Mouse (Mus musculus): ENCODE data around the gene Rpl18. TPM values are rescaled to one million over a fixed set of nuclear protein-coding genes. Genes with fewer than 3 reads are reported as not detected.

The Rpl18 gene
- polyA plus RNA-seq, 1 experiment from 2014 or later = 743 TPM

DNA sequence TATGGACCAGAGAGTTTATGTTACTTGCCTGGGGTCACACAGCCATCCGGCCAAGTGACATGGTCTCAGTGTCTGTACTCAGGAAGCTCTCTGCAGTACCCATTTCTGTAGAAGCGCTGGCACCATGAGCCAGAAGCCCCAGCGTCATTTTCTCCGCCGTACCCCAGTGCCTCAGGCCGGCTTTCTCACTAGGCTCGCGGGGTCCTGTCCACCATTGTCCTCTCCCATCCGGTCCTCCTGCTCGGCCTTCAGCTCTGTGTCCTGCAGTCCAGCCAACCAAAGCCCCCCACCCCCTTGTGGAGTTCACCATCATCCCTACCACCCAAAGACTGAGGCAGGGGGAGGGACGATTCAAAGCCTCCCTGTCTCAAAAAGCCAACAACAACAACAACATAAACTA is 13.7 kb upstream of the Rpl18 start:
- ATAC-seq (ENCODE audit: insufficient number of reproducible peaks, insufficient read depth, low FRiP score, low read depth) = no peak
- H3K4me3 ChIP-seq (ENCODE audit: control insufficient read depth in 1 of 2, insufficient read depth in 1 of 2, low read depth in 1 of 2, low read length in 2 of 2) = no peak overlapping the region
- no peaks in the 10 kb centered on the region for H3K9me3 ChIP-seq (ENCODE audit: control insufficient read depth, low read length)
- H3K27me3 ChIP-seq (ENCODE audit: control insufficient read depth, insufficient read depth, low read length) = peaks cover 23% of the 10 kb centered on the region
- no peak overlapping the region for H3K27ac ChIP-seq (replicated peaks in 1 of 2; ENCODE audit: control insufficient read depth in 1 of 2, insufficient read depth in 1 of 2, low read depth in 2 of 2, low read length in 2 of 2)
- peak overlapping the region; percentile 83; the same call in 1 of the 2 replicates for H3K4me2 ChIP-seq (ENCODE audit: low read length)
- peak overlapping the region; percentile 58; the same call in 1 of the 2 replicates for H3K9ac ChIP-seq (ENCODE audit: low read length)
- WGBS = 90% methylated on average over 11 of the region's 11 CpGs
- peaks cover 17 to 34% of the 10 kb centered on the region in 2 experiments for H3K4me1 ChIP-seq (ENCODE audit: control insufficient read depth in 2 of 2, insufficient read depth in 2 of 2, low read length in 2 of 2)
- no peaks in the 10 kb centered on the region for H3K36me3 ChIP-seq (ENCODE audit: control insufficient read depth, insufficient read depth, low read length)

DNA sequence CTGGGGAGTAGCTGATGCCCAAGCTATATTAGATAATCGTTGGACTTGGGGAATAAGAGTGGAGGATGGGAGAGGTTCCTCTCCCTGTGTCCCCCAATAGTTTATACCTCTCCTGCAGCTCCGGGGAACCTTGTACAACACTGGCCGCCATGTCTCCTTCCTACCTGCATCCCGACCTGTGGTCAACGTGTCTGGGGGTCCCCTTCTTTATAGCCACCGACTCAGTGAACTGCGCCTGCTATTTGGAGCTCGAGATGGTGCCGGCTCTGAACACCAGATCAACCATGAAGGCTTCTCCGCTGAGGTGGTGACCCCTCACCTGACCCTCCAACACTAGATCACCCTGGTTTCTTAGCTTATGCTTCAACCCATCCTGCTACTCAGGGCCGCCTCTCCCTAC is 12.9 kb upstream of the Rpl18 start:
- H3K9me3 ChIP-seq (ENCODE audit: control insufficient read depth, low read length) = no peaks in the 10 kb centered on the region
- H3K4me3 ChIP-seq (ENCODE audit: control insufficient read depth in 1 of 2, insufficient read depth in 1 of 2, low read depth in 1 of 2, low read length in 2 of 2) = no peak overlapping the region
- ATAC-seq (ENCODE audit: insufficient number of reproducible peaks, insufficient read depth, low FRiP score, low read depth) = no peak
- no peak overlapping the region for H3K9ac ChIP-seq (ENCODE audit: low read length)
- H3K4me2 ChIP-seq (ENCODE audit: low read length) = no peak overlapping the region
- no peaks in the 10 kb centered on the region for H3K36me3 ChIP-seq (ENCODE audit: control insufficient read depth, insufficient read depth, low read length)
- no peak overlapping the region for H3K27ac ChIP-seq (replicated peaks in 1 of 2; ENCODE audit: control insufficient read depth in 1 of 2, insufficient read depth in 1 of 2, low read depth in 2 of 2, low read length in 2 of 2)
- H3K27me3 ChIP-seq (ENCODE audit: control insufficient read depth, insufficient read depth, low read length) = peaks cover 23% of the 10 kb centered on the region
- WGBS = 91% methylated on average over 11 of the region's 11 CpGs
- peaks cover 22 to 39% of the 10 kb centered on the region in 2 experiments for H3K4me1 ChIP-seq (ENCODE audit: control insufficient read depth in 2 of 2, insufficient read depth in 2 of 2, low read length in 2 of 2)

DNA sequence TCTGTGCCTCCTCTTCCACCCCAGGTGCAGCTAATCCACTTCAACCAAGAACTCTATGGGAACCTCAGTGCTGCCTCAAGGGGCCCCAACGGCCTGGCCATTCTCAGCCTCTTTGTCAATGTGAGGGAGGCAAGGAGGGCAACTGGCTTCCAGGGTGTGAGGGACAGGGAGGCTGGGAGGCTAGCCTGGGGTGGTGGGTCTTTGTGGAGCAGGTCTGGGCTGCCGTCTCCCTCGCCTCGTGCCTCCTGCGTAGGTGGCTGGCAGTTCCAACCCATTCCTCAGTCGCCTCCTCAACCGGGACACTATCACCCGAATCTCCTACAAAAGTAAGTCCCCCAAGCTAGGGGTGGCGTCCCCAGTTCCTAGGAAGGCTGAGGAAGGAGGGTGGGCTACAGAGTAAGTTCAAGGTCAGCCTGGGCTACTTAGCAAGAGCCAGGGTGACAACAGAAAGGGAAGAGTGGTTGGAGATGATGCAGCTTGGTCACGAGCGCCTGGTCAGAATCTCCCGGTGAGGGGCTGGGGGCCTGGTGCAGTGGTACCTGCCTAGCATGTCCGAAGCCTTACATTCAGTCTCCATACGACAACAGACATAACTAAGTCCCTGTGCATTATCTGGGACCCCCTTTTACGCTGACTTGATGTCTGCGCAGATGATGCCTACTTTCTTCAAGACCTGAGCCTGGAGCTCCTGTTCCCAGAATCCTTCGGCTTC is 12.3 kb upstream of the Rpl18 start:
- ATAC-seq (ENCODE audit: insufficient number of reproducible peaks, insufficient read depth, low FRiP score, low read depth) = no peak
- Histone ChIP-seq H3K9ac (ENCODE audit: low read length) (0 out of 2 replicates have a peak overlapping the region, but pooled peaks have one; percentile 67), H3K4me1 (ENCODE audit: control insufficient read depth in 2 of 2, insufficient read depth in 2 of 2, low read length in 2 of 2) (peaks cover 25 to 45% of the 10 kb centered on the region in 2 experiments), H3K4me2 (ENCODE audit: low read length) (no peak overlapping the region; the same call in 1 of the 2 replicates), H3K27me3 (ENCODE audit: control insufficient read depth, insufficient read depth, low read length) (peaks cover 23% of the 10 kb centered on the region), H3K9me3 (ENCODE audit: control insufficient read depth, low read length) (no peaks in the 10 kb centered on the region), H3K36me3 (ENCODE audit: control insufficient read depth, insufficient read depth, low read length) (no peaks in the 10 kb centered on the region), H3K27ac (replicated peaks in 1 of 2; ENCODE audit: control insufficient read depth in 1 of 2, insufficient read depth in 1 of 2, low read depth in 2 of 2, low read length in 2 of 2) (no peak overlapping the region), H3K4me3 (ENCODE audit: control insufficient read depth in 1 of 2, insufficient read depth in 1 of 2, low read depth in 1 of 2, low read length in 2 of 2) (no peak overlapping the region)
- 86% methylated on average over 17 of the region's 17 CpGs for WGBS

DNA sequence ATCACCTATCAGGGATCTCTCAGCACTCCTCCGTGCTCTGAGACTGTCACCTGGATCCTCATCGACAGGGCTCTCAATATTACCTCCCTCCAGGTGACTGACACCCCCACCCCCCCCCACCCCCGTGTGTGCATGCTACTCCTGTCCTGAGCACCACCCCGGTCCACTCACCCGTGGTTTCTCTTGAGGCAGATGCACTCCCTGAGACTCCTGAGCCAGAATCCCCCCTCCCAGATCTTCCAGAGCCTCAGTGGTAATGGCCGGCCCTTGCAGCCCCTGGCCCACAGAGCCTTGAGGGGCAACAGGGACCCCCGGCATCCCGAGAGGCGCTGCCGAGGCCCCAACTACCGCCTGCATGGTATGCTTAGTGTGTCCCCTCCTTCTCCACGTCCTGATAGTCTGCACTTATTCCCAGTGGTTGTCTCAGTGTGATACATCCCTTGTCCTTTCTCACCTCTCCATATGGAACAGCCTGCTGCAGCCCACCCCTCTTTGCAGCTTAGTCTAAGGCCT is 11.7 kb upstream of the Rpl18 start:
- peak overlapping the region; percentile 67 for H3K9ac ChIP-seq (ENCODE audit: low read length)
- peaks cover 19% of the 10 kb centered on the region for H3K27me3 ChIP-seq (ENCODE audit: control insufficient read depth, insufficient read depth, low read length)
- peaks cover 28 to 51% of the 10 kb centered on the region in 2 experiments for H3K4me1 ChIP-seq (ENCODE audit: control insufficient read depth in 2 of 2, insufficient read depth in 2 of 2, low read length in 2 of 2)
- WGBS = 36% methylated on average over 12 of the region's 12 CpGs
- ATAC-seq (ENCODE audit: insufficient number of reproducible peaks, insufficient read depth, low FRiP score, low read depth) = no peak
- H3K4me3 ChIP-seq (ENCODE audit: control insufficient read depth in 1 of 2, insufficient read depth in 1 of 2, low read depth in 1 of 2, low read length in 2 of 2) = peak overlapping the region; percentile 58 to 74
- H3K4me2 ChIP-seq (ENCODE audit: low read length) = peak overlapping the region; percentile 96
- peak overlapping the region; percentile 89 to 90 for H3K27ac ChIP-seq (replicated peaks in 1 of 2; ENCODE audit: control insufficient read depth in 1 of 2, insufficient read depth in 1 of 2, low read depth in 2 of 2, low read length in 2 of 2)
- no peaks in the 10 kb centered on the region for H3K36me3 ChIP-seq (ENCODE audit: control insufficient read depth, insufficient read depth, low read length)
- no peaks in the 10 kb centered on the region for H3K9me3 ChIP-seq (ENCODE audit: control insufficient read depth, low read length)

DNA sequence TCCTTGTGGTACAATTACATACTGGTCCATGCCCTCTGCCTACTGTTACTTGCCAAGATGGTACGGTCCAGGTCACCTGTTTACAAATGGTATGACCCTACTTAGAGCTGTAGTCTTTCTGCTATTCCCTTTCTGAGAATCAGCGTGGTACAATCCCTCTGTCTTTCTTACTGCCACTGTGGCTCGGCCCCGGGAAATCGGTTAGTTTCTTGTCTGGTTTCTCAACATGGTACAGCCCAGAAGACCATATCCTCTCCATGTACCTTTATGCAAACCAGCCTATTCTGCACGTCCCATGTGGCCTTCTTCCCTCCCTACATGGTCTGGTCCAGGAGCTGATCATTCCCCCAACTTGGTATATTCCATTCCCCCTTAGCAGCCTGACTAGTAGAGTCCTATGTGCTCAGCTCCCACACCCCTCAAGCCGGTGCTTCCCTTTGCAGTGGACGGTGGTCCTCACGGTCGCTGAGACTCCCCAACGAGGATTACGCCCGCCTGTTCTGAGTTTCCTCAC is 11.2 kb upstream of the Rpl18 start:
- H3K4me1 ChIP-seq (ENCODE audit: control insufficient read depth in 2 of 2, insufficient read depth in 2 of 2, low read length in 2 of 2) = peaks cover 28 to 54% of the 10 kb centered on the region in 2 experiments

DNA sequence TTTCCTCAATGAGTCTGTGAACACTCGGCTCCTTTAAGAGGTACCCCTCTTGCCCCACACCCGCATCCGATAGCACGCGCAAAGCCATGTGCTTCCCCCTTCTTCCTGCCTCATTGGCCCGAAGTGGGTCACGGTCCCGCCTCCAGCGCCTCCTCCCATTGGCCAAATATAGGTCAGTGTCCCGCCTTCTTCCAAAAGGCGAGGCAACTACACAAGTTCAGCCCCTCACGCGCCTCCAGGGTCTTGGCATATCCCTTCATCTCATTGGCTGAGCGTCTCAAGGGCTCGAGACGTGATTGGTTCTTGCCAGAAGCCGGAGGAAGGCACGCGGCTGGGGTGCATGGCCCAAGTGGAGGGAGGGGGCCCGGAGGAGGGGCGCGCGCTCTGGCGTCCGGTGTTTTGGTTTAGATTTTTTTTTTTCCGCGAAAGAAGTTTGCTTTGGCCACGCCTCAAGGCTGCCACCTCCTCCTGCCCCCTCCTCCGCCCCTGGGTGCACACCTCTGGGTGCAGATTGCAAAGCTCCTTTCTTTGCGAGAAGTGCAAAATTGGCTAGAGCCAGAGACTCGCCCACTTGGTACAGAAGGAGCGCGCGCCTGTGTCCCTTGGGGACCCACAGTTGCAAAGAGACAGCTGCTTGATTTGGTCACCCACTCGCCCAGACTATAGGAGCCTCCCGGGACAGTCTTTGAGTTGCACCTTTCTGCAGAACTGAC is 10.4 kb upstream of the Rpl18 start, which contains the start of gene Dbp:
TSS of gene Dbp (plus strand) at position 359 of the 713 bp plus-strand sequence.
- under 1% methylated on average over 36 of the region's 36 CpGs for WGBS
- peak; percentile 86 for ATAC-seq (ENCODE audit: insufficient number of reproducible peaks, insufficient read depth, low FRiP score, low read depth)

More for the DNA sequence above, 11.2 kb upstream of the Rpl18 start:
- no peaks in the 10 kb centered on the region for H3K36me3 ChIP-seq (ENCODE audit: control insufficient read depth, insufficient read depth, low read length)
- H3K27ac ChIP-seq (replicated peaks in 1 of 2; ENCODE audit: control insufficient read depth in 1 of 2, insufficient read depth in 1 of 2, low read depth in 2 of 2, low read length in 2 of 2) = peak overlapping the region; percentile 89 to 90
- peak overlapping the region; percentile 67 for H3K9ac ChIP-seq (ENCODE audit: low read length)
- H3K27me3 ChIP-seq (ENCODE audit: control insufficient read depth, insufficient read depth, low read length) = peaks cover 14% of the 10 kb centered on the region
- no peaks in the 10 kb centered on the region for H3K9me3 ChIP-seq (ENCODE audit: control insufficient read depth, low read length)
- WGBS = 1% methylated on average over 13 of the region's 13 CpGs
- peak overlapping the region; percentile 58 to 74 for H3K4me3 ChIP-seq (ENCODE audit: control insufficient read depth in 1 of 2, insufficient read depth in 1 of 2, low read depth in 1 of 2, low read length in 2 of 2)
- ATAC-seq (ENCODE audit: insufficient number of reproducible peaks, insufficient read depth, low FRiP score, low read depth) = peak; percentile 27; the same call in 1 of the 2 replicates
- peak overlapping the region; percentile 96 for H3K4me2 ChIP-seq (ENCODE audit: low read length)

DNA sequence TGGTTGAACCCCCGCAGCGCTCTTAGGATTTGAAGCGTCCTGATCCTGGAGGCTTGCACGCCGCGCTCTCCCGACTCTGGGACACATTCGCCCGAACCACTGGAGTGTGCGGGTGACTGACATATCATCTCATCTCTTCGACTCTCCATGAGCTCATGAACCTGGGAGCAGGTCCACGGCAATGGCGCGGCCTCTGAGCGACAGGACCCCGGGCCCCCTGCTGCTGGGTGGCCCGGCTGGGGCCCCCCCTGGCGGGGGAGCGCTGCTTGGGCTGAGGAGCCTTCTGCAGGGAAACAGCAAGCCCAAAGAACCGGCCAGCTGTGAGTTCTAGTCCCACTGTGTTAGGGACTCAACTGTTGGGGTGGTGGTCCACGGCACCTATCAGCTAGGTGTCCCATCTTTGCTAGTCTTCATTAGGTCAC is 9.8 kb upstream of the Rpl18 start:
- peaks cover 9% of the 10 kb centered on the region for H3K36me3 ChIP-seq (ENCODE audit: control insufficient read depth, insufficient read depth, low read length)
- H3K9me3 ChIP-seq (ENCODE audit: control insufficient read depth, low read length) = no peaks in the 10 kb centered on the region
- H3K27ac ChIP-seq (replicated peaks in 1 of 2; ENCODE audit: control insufficient read depth in 1 of 2, insufficient read depth in 1 of 2, low read depth in 2 of 2, low read length in 2 of 2) = peak overlapping the region; percentile 70 to 93
- peaks cover 1% of the 10 kb centered on the region for H3K27me3 ChIP-seq (ENCODE audit: control insufficient read depth, insufficient read depth, low read length)
- peak overlapping the region; percentile 93 for H3K9ac ChIP-seq (ENCODE audit: low read length)
- peaks cover 28 to 43% of the 10 kb centered on the region in 2 experiments for H3K4me1 ChIP-seq (ENCODE audit: control insufficient read depth in 2 of 2, insufficient read depth in 2 of 2, low read length in 2 of 2)
- ATAC-seq (ENCODE audit: insufficient number of reproducible peaks, insufficient read depth, low FRiP score, low read depth) = no peak
- peak overlapping the region; percentile 96 for H3K4me2 ChIP-seq (ENCODE audit: low read length)
- peak overlapping the region; percentile 66 to 74 for H3K4me3 ChIP-seq (ENCODE audit: control insufficient read depth in 1 of 2, insufficient read depth in 1 of 2, low read depth in 1 of 2, low read length in 2 of 2)
- under 1% methylated on average over 21 of the region's 21 CpGs for WGBS

More for the DNA sequence above, 10.4 kb upstream of the Rpl18 start, which contains the start of gene Dbp:
- Histone ChIP-seq H3K27ac (replicated peaks in 1 of 2; ENCODE audit: control insufficient read depth in 1 of 2, insufficient read depth in 1 of 2, low read depth in 2 of 2, low read length in 2 of 2) (peak within 1 kb of the TSS; percentile 89 to 93), H3K4me3 (ENCODE audit: control insufficient read depth in 1 of 2, insufficient read depth in 1 of 2, low read depth in 1 of 2, low read length in 2 of 2) (peak within 1 kb of the TSS; percentile 66 to 74), H3K27me3 (ENCODE audit: control insufficient read depth, insufficient read depth, low read length) (peaks cover 7% of the 10 kb centered on the region), H3K9ac (ENCODE audit: low read length) (peak within 1 kb of the TSS; percentile 93), H3K9me3 (ENCODE audit: control insufficient read depth, low read length) (no peaks in the 10 kb centered on the region), H3K36me3 (ENCODE audit: control insufficient read depth, insufficient read depth, low read length) (peaks cover 4% of the 10 kb centered on the region), H3K4me2 (ENCODE audit: low read length) (peak within 1 kb of the TSS; percentile 96), H3K4me1 (ENCODE audit: control insufficient read depth in 2 of 2, insufficient read depth in 2 of 2, low read length in 2 of 2) (peaks cover 28 to 49% of the 10 kb centered on the region in 2 experiments)
